Mouse (Mus musculus) midbrain, embryonic 14.5 days (tissue): ENCODE measurements around the gene Elovl4. TPM values are rescaled to one million over a fixed set of nuclear protein-coding genes. Genes with fewer than 3 reads are reported as not detected.
A peak's percentile ranks its signal among the peaks of the same experiment; 100 is the strongest.

ENCODE experiments used
- ATAC-seq: fragments of 200-750 bp; cut with Nextera tagmentation; 2 replicates; pipeline ENCODE4 v1.8.0; 2017; ENCODE audit warnings: moderate number of reproducible peaks, moderate library complexity; ENCODE audit not compliant: low FRiP score, low TSS enrichment
- DNase-seq: peaks from one replicate; pipeline ENCODE4 v3.0.0-alpha.2; 2015
- H3K27ac ChIP-seq: fragments of 300-500 bp; sonication (generic); replicated peaks from 2 replicates; pipeline ENCODE4 v1.5.1; 2014; ENCODE audit warnings: mild to moderate bottlenecking, low read depth, low read length, moderate library complexity
- H3K27me3 ChIP-seq: fragments of 300-500 bp; sonication (generic); 2 replicates; pipeline ENCODE4 v1.6.1; 2014; ENCODE audit warnings: low read length, control low read depth, mixed read lengths; ENCODE audit not compliant: control insufficient read depth, insufficient read depth
- H3K36me3 ChIP-seq: fragments of 300-500 bp; sonication (generic); 2 replicates; pipeline ENCODE4 v1.6.1; 2014; ENCODE audit warnings: low read length, control low read depth; ENCODE audit not compliant: control insufficient read depth, insufficient read depth
- H3K4me1 ChIP-seq: fragments of 300-500 bp; sonication (generic); 2 replicates; pipeline ENCODE4 v1.6.1; 2014; ENCODE audit warnings: mild to moderate bottlenecking, antibody characterized with exemption, low read length, control low read depth; ENCODE audit not compliant: control insufficient read depth, insufficient read depth
- H3K4me2 ChIP-seq: fragments of 300-500 bp; sonication (generic); 2 replicates; pipeline ENCODE4 v1.6.1; 2014; ENCODE audit warnings: mild to moderate bottlenecking, low read length, moderate library complexity
- H3K4me3 ChIP-seq: fragments of 300-500 bp; sonication (generic); replicated peaks from 2 replicates; pipeline ENCODE4 v1.5.1; 2014; ENCODE audit warnings: low read depth, low read length
- H3K9ac ChIP-seq: fragments of 300-500 bp; sonication (generic); replicated peaks from 2 replicates; pipeline ENCODE4 v1.6.1; 2014; ENCODE audit warnings: mild to moderate bottlenecking, low read length, moderate library complexity
- H3K9me3 ChIP-seq: fragments of 300-500 bp; sonication (generic); 2 replicates; pipeline ENCODE4 v1.6.1; 2016; ENCODE audit warnings: low read length, control low read depth, mixed read lengths; ENCODE audit not compliant: control insufficient read depth
- WGBS: fragments of 180-500 bp; shearing (Covaris S2); extraction: QIAGEN DNeasy Blood & Tissue Kit; methylation state at CpG from one replicate; pipeline ENCODE4 v1.1.7; 2014; 5-methylcytosine and 5-hydroxymethylcytosine counted together
- polyA plus RNA-seq: library from polyadenylated mRNA; unstranded; fragments of >200 nt; fragmentation: Nextera tagmentation; extraction: Ambion mirVana; gene quantifications from 2 replicates; pipeline ENCODE4 v1.2.1, GENCODE M21; 2014

The Elovl4 gene
- polyA plus RNA-seq: 93.5 and 95.0 TPM in 2 replicates

DNA sequence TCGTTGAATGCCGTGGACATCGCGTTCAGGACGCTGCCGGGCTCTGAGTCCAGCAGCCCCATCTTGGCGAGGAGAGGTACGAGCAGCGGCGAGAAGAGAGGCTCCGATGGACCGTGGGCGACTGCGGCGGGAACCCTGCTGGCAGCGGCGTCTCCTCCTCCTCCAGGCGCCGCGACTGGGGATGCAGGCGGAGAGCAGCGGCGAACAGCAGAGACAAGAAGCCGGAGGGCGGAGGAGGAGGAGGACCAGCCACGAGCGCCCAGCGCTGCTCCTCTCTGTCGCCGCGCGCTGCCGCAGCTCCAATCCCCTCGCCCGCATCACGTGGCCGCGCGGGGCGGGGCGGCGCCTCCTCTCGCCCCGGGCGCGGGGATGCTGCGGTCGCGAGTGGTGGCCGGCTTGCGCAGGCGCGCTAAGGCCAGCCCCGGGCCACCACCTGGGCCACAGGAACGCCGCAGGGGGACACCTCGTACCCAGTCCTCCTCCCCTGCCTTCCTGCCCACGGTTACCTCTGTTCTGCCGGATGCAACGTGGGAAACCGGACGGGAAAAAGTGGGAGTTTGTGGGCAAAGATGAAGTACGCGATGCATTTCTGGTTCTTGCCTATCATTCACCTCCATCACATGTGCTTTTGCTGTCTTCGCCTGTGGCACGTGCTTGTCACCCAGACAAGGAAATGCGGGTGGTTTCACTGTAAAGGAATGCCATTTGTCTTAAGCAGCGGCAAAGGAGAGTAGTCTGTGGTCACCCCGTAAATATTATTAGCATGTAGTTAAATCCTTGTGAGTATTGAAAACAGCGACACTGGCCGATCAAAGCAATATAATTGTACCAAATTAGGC is at the start of gene Elovl4:
Gene Elovl4 (minus strand): TSS at position 301 of the 839 bp plus-strand sequence.
- Histone ChIP-seq H3K36me3 (no peaks in the 10 kb centered on the region), H3K9ac (peak within 1 kb of the TSS; percentile 89), H3K27me3 (no peaks in the 10 kb centered on the region), H3K4me1 (peaks cover 28% of the 10 kb centered on the region), H3K27ac (peak within 1 kb of the TSS; percentile 97), H3K4me2 (peak within 1 kb of the TSS; percentile 66), H3K4me3 (peak within 1 kb of the TSS; percentile 90), H3K9me3 (no peaks in the 10 kb centered on the region)
- WGBS: 2% methylated on average over 68 of the region's 71 CpGs
- ATAC-seq: peak; percentile 94
- peak; percentile 96 for DNase-seq

GRCm38 (mm10) chr9:83852464-83852863 is 46.4 kb upstream of the Elovl4 start:
- no peak for ATAC-seq
- Histone ChIP-seq H3K9ac (no peak overlapping the region), H3K27me3 (no peaks in the 10 kb centered on the region), H3K9me3 (no peaks in the 10 kb centered on the region), H3K4me2 (no peak overlapping the region), H3K27ac (no peak overlapping the region), H3K4me1 (no peaks in the 10 kb centered on the region), H3K4me3 (no peak overlapping the region), H3K36me3 (no peaks in the 10 kb centered on the region)
- WGBS: 94% methylated on average over 3 of the region's 3 CpGs
- no peak for DNase-seq

DNA sequence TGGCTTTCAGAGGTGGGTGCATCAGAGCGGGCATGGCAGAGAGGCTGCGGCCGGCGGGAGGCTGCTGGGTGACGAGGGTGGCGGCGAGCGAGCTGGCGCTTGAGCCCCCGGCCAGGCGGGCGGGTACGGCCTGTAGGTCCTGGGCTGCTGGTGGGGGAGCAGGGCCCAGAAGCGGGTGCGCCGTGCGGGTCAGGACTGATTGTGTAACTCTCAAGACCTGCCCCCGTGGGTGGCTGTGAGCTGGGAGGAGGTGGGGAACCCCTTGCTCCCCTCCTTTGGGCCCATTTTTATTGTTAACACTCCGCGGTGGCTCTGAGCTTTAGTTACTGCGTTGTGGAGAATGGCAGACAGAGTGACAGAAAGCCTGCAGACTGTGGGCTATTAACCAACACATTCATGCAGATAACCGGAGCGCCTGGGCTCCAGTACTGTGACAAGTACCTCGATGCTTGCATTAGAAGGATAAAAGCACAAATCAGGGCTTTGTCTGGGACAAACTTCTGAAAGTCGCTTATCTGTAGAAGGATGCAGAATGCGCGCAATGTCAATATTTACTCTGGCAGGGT is 28.8 kb upstream of the Elovl4 start:
- no peaks in the 10 kb centered on the region; the same call in 1 of the 2 replicates for H3K4me1 ChIP-seq
- 2% methylated on average over 27 of the region's 27 CpGs for WGBS
- DNase-seq (no peak), ATAC-seq (no peak; the same call in 1 of the 2 replicates)
- peak overlapping the region; percentile 89 for H3K4me2 ChIP-seq
- peak overlapping the region; percentile 66 for H3K4me3 ChIP-seq
- H3K27ac ChIP-seq: 0 out of 2 replicates have a peak overlapping the region, but pooled peaks have one; percentile 97
- H3K36me3 ChIP-seq: no peaks in the 10 kb centered on the region
- no peaks in the 10 kb centered on the region for H3K27me3 ChIP-seq
- peak overlapping the region; percentile 64 for H3K9ac ChIP-seq
- no peaks in the 10 kb centered on the region for H3K9me3 ChIP-seq

DNA sequence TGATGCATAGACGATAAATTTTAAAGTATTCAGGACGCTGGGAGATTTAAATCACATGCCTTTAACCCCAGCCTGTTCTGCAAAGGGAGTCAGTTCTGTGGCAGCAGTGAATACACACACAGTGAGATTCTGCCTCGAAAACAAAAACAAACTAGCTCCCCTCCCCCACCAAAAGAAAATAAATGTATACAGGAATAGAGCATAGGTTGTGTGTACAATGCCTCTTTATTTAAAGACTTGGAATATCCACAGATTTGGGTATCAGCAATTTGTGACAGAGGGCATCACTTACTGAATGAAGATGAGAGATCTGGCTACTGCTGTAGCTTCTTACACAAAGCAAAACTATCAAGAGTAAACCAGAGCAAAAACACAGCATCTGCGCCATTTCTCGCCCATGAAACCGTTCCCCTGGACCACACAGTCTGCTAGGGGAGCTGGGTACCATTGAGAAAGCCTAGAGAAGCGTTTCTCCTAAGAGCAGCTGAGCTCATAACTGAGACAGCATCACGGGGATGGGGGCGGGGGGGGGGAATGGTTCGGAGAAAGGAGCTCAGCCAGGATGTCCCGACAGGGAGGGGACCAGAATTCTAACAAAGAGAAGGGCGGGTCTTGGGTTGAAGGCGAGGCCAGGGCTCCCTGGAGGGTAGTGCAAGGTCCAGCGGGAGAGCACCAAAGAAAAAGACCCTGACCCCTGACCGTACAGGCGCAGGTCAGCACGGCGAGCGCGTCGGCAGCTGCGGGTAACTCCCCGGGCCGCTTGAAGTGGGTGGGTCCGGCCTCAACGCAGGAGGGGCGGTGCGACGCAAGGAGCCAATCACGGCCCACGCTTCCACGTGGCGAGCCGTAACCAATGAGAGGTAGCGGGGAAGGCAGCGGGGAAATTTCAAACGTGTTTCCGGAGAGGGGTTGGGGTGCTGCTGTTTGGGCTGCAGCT is 28.0 kb upstream of the Elovl4 start, which contains the start of gene Ttk:
Gene Ttk (plus strand): TSS at position 879 of the 937 bp plus-strand sequence.
- peak within 1 kb of the TSS; percentile 64 for H3K9ac ChIP-seq
- no peaks in the 10 kb centered on the region; the same call in 1 of the 2 replicates for H3K4me1 ChIP-seq
- H3K4me3 ChIP-seq: peak within 1 kb of the TSS; percentile 66
- WGBS: under 1% methylated on average over 38 of the region's 38 CpGs
- peak within 1 kb of the TSS; percentile 89 for H3K4me2 ChIP-seq
- ATAC-seq: peak; percentile 99
- H3K27me3 ChIP-seq: no peaks in the 10 kb centered on the region
- peak; percentile 96 for DNase-seq
- no peaks in the 10 kb centered on the region for H3K9me3 ChIP-seq
- peak within 1 kb of the TSS; percentile 97 for H3K27ac ChIP-seq
- H3K36me3 ChIP-seq: no peaks in the 10 kb centered on the region

- Histone ChIP-seq H3K4me1 (no peaks in the 10 kb centered on the region; the same call in 1 of the 2 replicates), H3K4me3 (no peak overlapping the region), H3K9ac (no peak overlapping the region), H3K27ac (no peak overlapping the region), H3K27me3 (no peaks in the 10 kb centered on the region), H3K4me2 (no peak overlapping the region), H3K9me3 (no peaks in the 10 kb centered on the region), H3K36me3 (no peaks in the 10 kb centered on the region)
- 83% methylated on average over 8 of the region's 8 CpGs for WGBS
- DNase-seq: no peak
- no peak for ATAC-seq
These were observed 25.1 kb upstream of the Elovl4 start for GRCm38 (mm10) chr9:83831152-83831551.

DNA sequence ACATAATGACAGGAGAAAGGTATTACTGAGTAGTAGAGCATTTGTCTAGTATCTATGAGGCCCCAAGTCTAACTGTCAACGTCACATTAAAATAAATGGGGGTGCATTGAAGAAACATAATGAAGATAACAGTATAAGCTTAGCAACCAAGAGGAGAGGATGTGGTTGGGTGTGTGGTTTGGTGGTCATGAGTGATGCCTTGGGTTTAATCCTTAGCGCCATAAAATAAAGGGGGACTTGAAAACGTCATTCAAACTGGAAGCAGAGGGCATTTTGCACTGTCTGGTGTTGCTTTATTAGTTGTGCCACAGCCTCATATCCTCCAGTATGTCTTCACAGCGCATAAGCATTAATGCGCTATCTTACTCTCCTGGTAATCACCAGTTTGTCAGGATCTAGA is 23.8 kb upstream of the Elovl4 start:
- Histone ChIP-seq H3K4me3 (no peak overlapping the region), H3K27ac (no peak overlapping the region), H3K9me3 (no peaks in the 10 kb centered on the region), H3K36me3 (no peaks in the 10 kb centered on the region), H3K4me2 (no peak overlapping the region), H3K4me1 (no peaks in the 10 kb centered on the region; the same call in 1 of the 2 replicates), H3K9ac (no peak overlapping the region), H3K27me3 (no peaks in the 10 kb centered on the region)
- ATAC-seq: no peak
- DNase-seq: no peak
- WGBS: 81% methylated on average over 5 of the region's 5 CpGs

DNA sequence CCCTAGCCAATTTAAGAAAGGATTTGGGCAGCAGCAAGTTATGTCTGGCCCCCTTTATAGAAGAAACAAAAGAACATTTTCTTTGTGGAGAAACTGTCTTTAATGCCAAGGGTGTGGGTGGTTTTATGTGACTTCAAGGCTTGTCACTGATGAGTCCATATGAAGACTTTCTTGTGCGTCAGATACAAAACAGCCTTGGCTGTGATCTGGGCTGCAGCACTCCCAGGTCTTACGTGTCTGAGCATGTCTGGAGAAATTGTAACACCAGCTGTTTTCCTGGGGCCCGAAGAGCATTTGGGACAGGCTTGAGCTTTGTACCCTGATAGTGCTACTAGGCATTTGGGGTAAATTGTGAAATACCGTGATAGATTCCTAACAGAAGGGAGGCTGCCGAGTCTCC is 16.8 kb upstream of the Elovl4 start:
- 84% methylated on average over 5 of the region's 5 CpGs for WGBS
- H3K36me3 ChIP-seq: no peaks in the 10 kb centered on the region
- no peak for ATAC-seq

GRCm38 (mm10) chr9:83820976-83821375 is 14.9 kb upstream of the Elovl4 start:
- Histone ChIP-seq H3K9ac (no peak overlapping the region), H3K27ac (no peak overlapping the region), H3K4me1 (no peaks in the 10 kb centered on the region), H3K4me3 (no peak overlapping the region), H3K4me2 (no peak overlapping the region), H3K27me3 (no peaks in the 10 kb centered on the region), H3K9me3 (no peaks in the 10 kb centered on the region), H3K36me3 (no peaks in the 10 kb centered on the region)
- WGBS: 91% methylated on average over 2 of the region's 2 CpGs
- ATAC-seq (no peak), DNase-seq (no peak)

More for the DNA sequence above, 16.8 kb upstream of the Elovl4 start:
- Histone ChIP-seq H3K4me3 (no peak overlapping the region), H3K9me3 (no peaks in the 10 kb centered on the region), H3K27ac (no peak overlapping the region), H3K4me2 (no peak overlapping the region), H3K4me1 (no peaks in the 10 kb centered on the region), H3K27me3 (no peaks in the 10 kb centered on the region), H3K9ac (no peak overlapping the region)
- no peak for DNase-seq
